Mouse (Mus musculus) testis, adult 2 months (tissue): ENCODE measurements around the gene Dnhd1. TPM values are rescaled to one million over a fixed set of nuclear protein-coding genes. Genes with fewer than 3 reads are reported as not detected.
"Not testable (repeated sequence)": the region's sequence is repeated elsewhere in the genome, so short reads cannot be mapped to it uniquely, and the experiment has no call there.

ENCODE experiments used
- H3K27ac ChIP-seq: fragments of 200-500 bp; 2 replicates; pipeline ENCODE4 v1.5.1; 2012; ENCODE audit warnings: low read depth, low read length; ENCODE audit not compliant: control insufficient read depth, insufficient read depth
- H3K27me3 ChIP-seq: fragments of 200-500 bp; 2 replicates; pipeline ENCODE4 v1.6.1; 2012; ENCODE audit warnings: mild to moderate bottlenecking, low read length, moderate library complexity; ENCODE audit not compliant: control insufficient read depth, insufficient read depth
- H3K36me3 ChIP-seq: fragments of 200-500 bp; 2 replicates; pipeline ENCODE4 v1.6.1; 2012; ENCODE audit warnings: mild to moderate bottlenecking, low read length; ENCODE audit not compliant: control insufficient read depth, insufficient read depth
- H3K4me1 ChIP-seq: fragments of 200-500 bp; 2 replicates; pipeline ENCODE4 v1.6.1; 2012; ENCODE audit warnings: low read length; ENCODE audit not compliant: control insufficient read depth, insufficient read depth
- H3K4me3 ChIP-seq: fragments of 200-500 bp; 2 replicates; pipeline ENCODE4 v1.5.1; 2012; ENCODE audit warnings: low read depth, mild to moderate bottlenecking, low read length, moderate library complexity, mixed read lengths; ENCODE audit not compliant: control insufficient read depth
- CTCF ChIP-seq: fragments of 200-500 bp; IDR thresholded peaks from 2 replicates; pipeline ENCODE4 v1.5.1; 2012; ENCODE audit warnings: low read depth, mild to moderate bottlenecking, inconsistent platforms, low read length, moderate library complexity; ENCODE audit not compliant: control insufficient read depth, insufficient read depth, insufficient replicate concordance
- POLR2A ChIP-seq: fragments of 200-500 bp; IDR thresholded peaks from 2 replicates; pipeline ENCODE4 v1.6.1; 2012; ENCODE audit warnings: low read depth, mild to moderate bottlenecking, inconsistent platforms, low read length, moderate library complexity; ENCODE audit not compliant: control insufficient read depth
- polyA plus RNA-seq: library from polyadenylated mRNA; depleted of rRNA; stranded (reverse); fragments of >200 nt; gene quantifications from 2 replicates; pipeline ENCODE4 v1.2.3, GENCODE M21; 2012

Gene Dnhd1
- polyA plus RNA-seq, 1 experiment: 31.7 TPM

- TF ChIP-seq POLR2A (no peak), CTCF (no peak)
- Histone ChIP-seq H3K4me3 (no peak overlapping the region), H3K36me3 (no peaks in the 10 kb centered on the region), H3K27me3 (no peaks in the 10 kb centered on the region), H3K4me1 (peaks cover 3% of the 10 kb centered on the region), H3K27ac (no peak overlapping the region)
These were observed 84.2 kb downstream of the Dnhd1 start for GRCm38 (mm10) chr7:105734826-105735225.

DNA sequence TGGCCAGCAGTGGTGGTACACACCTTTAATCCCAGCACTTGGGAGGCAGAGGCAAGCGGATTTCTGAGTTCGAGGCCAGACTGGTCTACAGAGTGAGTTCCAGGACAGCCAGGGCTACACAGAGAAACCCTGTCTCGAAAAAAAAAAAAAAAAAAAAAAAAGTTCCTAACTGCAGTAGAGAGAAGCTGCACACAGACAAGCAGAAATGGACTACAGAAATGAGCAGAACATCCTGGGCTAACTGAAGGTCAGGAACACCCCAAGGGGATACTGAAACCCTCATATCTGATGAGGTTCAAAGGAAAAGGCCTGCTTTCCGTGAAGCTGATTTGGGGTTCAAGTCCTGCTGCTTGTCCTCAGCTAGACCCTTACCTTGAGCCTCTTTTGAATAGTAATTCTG is 84.8 kb downstream of the Dnhd1 start:
- not testable (repeated sequence) for H3K4me1 ChIP-seq, H3K36me3 ChIP-seq, H3K4me3 ChIP-seq, H3K27me3 ChIP-seq, H3K27ac ChIP-seq

GRCm38 (mm10) chr7:105736264-105736901 is 85.8 kb downstream of the Dnhd1 start, which contains the start of gene Ilk:
Ilk (plus strand) TSS chr7:105736592.
- Histone ChIP-seq H3K36me3 (no peaks in the 10 kb centered on the region), H3K27ac (peak within 1 kb of the TSS; percentile 89), H3K27me3 (no peaks in the 10 kb centered on the region), H3K4me3 (peak within 1 kb of the TSS; percentile 91), H3K4me1 (peaks cover 3% of the 10 kb centered on the region)
- TF ChIP-seq POLR2A: peak; percentile 75; the same call in 1 of the 2 replicates
- TF ChIP-seq CTCF: 0 out of 2 replicates have a peak, but pooled peaks have one; percentile 2

DNA sequence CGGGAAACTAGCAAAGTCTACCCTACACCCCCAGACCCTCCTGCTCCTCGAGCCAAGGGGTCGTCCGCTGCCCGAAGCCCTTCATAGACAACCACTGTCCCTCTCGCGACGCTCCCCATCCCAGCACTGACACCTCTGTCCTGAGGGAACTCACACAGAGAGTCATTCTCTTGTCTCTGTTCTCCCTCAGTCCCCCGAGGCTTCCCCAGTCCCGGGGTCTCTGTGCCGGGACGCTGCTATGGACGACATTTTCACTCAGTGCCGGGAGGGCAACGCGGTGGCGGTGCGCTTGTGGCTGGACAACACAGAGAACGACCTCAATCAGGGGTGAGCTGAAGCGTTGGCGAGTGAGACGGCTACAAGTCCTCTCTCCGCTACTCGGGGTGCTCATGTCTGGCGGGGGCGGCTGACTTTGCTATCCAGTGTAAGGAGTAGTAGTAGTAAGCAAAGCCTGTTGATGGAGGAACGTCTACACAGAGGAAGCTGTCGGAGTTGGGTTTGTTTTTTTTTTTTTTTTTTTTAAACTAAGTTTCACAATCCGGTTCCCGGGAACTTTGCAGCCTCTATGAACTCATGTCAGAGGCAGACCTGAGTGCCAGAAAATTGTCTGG is 86.4 kb downstream of the Dnhd1 start, which contains the start of gene Rrp8:
TSS of gene Rrp8 (minus strand) at position 475 of the 611 bp plus-strand sequence.
- Histone ChIP-seq H3K4me1 (peaks cover 3% of the 10 kb centered on the region), H3K36me3 (no peaks in the 10 kb centered on the region), H3K4me3 (peak within 1 kb of the TSS; percentile 91), H3K27me3 (no peaks in the 10 kb centered on the region), H3K27ac (peak within 1 kb of the TSS; percentile 89)
- TF ChIP-seq CTCF: no peak
- 0 out of 2 replicates have a peak, but pooled peaks have one; percentile 6 for TF ChIP-seq POLR2A

- Histone ChIP-seq H3K4me3 (peak overlapping the region; percentile 91; the same call in 1 of the 2 replicates), H3K27me3 (no peaks in the 10 kb centered on the region), H3K27ac (no peak overlapping the region; the same call in 1 of the 2 replicates), H3K36me3 (no peaks in the 10 kb centered on the region), H3K4me1 (peaks cover 3% of the 10 kb centered on the region)
- TF ChIP-seq POLR2A (no peak), CTCF (no peak)
These were observed 87.0 kb downstream of the Dnhd1 start for GRCm38 (mm10) chr7:105737648-105738047.

- Histone ChIP-seq H3K27me3 (no peaks in the 10 kb centered on the region), H3K4me3 (no peak overlapping the region), H3K36me3 (no peaks in the 10 kb centered on the region), H3K4me1 (peaks cover 3% of the 10 kb centered on the region), H3K27ac (no peak overlapping the region)
- TF ChIP-seq CTCF (no peak), POLR2A (no peak)
These were observed 87.7 kb downstream of the Dnhd1 start for GRCm38 (mm10) chr7:105738286-105738685.

- H3K36me3 ChIP-seq: no peaks in the 10 kb centered on the region
- no peak overlapping the region; the same call in 1 of the 2 replicates for H3K4me3 ChIP-seq
- peak overlapping the region; percentile 71 for H3K27ac ChIP-seq
- TF ChIP-seq POLR2A (no peak), CTCF (no peak)
- H3K4me1 ChIP-seq: peaks cover 3% of the 10 kb centered on the region
- H3K27me3 ChIP-seq: no peaks in the 10 kb centered on the region
These were observed 88.3 kb downstream of the Dnhd1 start for GRCm38 (mm10) chr7:105738948-105739347.
